Mouse (Mus musculus): ENCODE measurements at regions not wholly inside any gene's neighbourhood (a gene's known extent, or its start where the extent isn't known, plus 50 kb on each side); places are given as distances from the start of the nearest gene placed in this dataset.

GRCm38 (mm10) chr12:106480281-106481060 is 470.4 kb downstream of the Vrk1 start:
- no peak for DNase-seq (ENCODE audit: inconsistent ontology term)

DNA sequence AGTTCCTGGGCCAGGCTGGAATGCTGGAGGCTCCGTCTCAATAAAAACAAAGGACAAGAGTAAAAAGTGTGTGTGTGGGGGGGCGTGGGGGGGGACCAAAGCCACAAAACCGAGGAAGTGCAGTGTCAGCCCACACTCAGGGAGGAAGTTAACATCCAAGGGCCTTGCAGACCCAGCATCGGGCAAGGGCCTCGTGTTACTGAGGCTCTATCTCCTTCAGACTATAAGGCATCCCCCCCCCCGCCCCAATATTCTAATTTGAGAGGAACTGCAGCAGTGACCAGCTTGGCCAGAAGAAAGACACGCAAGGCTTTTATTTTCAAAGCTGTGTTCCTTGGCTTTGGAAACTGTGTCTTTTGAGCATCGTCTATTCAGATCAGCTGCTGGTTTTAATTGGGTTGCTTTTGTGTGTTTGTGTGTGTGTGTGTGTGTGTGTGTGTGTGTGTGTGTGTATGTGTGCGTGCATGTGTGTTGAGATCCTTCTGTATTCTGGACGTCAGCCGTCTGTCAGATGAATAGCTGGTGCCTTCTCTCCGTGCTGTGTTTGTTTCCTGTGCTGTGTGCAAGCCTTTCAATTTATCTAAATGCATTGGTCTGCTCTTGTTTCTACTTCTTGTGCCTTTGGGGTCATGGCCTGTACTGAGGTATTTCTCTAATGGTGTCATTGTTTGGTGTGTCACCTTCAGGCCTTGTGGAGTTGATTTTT is 491.7 kb downstream of the Vrk1 start:
- DNase-seq (ENCODE audit: inconsistent ontology term): peak; percentile 19

DNA sequence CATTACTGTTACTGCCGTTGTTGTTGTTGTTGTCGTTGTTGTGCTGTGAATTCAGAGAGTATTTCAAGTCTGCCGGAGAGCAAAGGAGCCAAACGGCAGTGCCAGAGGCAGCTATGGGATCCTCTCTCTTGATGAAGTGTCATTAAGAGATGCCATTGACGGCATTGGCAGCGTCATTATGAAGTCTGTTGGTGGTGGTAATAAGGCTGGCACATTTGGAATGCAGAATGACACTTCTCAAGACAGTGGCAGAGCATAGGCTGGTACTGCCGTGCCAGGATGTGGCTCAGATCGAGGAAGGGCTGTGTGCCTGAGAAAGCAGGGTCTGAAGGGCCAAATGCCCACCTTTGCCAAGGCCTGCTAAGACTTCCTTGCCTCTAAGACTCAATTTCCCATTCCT is 494.3 kb downstream of the Vrk1 start:
- DNase-seq (ENCODE audit: inconsistent ontology term): no peak

- no peak for DNase-seq (ENCODE audit: inconsistent ontology term)
Measured at GRCm38 (mm10) chr12:106514057-106514456, 504.0 kb downstream of the Vrk1 start.

GRCm38 (mm10) chr12:106515257-106515788 is 505.3 kb downstream of the Vrk1 start:
- peak; percentile 12 for DNase-seq (ENCODE audit: inconsistent ontology term)

DNA sequence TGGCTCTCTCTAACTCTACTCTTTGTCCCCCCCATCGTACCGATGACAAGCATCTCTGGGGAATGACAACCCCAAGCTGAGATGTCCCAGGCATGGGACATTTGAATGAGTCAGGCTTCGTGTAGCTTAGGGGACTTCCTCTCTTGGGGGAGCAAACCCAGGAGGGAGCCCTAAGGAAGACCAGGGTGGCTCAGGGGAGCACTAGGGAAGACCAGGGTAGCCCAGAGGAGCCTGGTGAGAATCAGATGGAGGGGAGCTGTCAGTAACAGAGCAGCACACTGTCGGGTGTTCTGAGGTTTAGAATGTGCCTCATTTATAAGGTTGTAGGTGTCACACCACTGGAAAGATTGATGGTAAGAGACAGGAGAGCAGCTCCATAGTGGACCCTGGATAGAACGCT is 509.1 kb downstream of the Vrk1 start:
- DNase-seq (ENCODE audit: inconsistent ontology term): no peak

DNA sequence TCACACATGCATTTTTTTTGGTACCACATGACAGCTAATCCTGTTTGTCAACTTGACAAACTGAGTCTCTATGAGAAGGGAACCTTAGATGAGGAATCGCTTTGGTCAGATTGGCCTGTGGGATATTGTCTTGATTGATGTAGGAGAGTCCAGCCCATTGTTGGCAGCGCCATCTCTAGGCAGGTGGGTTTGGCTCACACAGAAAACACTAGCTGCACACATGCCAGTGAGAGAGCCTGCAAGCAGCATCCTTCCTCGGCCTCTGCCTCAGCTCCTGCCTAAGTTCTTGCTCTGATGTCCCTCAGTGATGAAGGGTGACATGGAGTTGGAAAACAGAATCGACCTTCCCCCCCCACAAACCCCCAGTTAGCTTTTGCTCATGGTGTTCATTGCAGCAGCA is 514.4 kb downstream of the Vrk1 start:
- no peak for DNase-seq (ENCODE audit: inconsistent ontology term)

DNA sequence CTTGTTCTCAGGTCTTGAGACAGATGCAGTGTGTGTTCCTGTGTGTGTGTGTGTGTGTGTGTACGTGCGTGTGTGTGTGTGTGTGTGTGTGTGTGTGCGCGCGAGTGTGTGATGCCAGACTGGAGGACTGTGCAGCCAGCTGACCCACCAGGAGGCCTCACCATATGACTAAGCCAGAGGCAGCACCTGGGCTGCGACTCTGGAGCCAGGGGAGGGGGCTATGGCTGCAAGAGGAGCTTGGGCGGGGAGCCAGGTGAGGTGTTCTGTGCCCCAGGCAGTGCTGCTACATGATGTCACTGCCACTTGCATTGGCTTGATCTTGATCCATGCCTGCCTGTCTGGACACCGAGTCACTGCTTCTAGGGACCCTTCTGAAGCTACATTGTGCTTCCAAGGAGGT is 517.1 kb downstream of the Vrk1 start:
- no peak for DNase-seq (ENCODE audit: inconsistent ontology term)

GRCm38 (mm10) chr12:106527699-106528434 is 517.8 kb downstream of the Vrk1 start:
- DNase-seq (ENCODE audit: inconsistent ontology term): no peak

DNA sequence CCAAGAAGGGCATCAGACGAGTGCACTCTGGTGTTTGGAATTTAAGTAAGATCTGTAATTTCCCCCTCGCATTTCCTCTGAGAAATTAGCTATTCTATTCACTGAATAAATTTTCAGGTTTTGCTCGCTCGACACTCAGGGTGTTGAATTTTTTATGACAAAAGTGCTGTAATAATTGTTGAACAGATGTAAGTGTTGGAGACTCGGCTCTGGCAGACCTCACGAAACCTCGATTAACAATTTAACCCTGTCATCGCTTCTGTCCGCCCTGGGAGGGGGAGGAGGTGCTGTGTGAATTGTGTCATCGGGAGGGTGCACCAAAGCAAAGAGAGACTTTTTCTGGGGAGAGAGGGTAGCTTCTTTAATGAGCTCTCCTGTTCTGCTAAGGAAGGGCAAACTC is 518.5 kb downstream of the Vrk1 start:
- no peak for DNase-seq (ENCODE audit: inconsistent ontology term)

DNA sequence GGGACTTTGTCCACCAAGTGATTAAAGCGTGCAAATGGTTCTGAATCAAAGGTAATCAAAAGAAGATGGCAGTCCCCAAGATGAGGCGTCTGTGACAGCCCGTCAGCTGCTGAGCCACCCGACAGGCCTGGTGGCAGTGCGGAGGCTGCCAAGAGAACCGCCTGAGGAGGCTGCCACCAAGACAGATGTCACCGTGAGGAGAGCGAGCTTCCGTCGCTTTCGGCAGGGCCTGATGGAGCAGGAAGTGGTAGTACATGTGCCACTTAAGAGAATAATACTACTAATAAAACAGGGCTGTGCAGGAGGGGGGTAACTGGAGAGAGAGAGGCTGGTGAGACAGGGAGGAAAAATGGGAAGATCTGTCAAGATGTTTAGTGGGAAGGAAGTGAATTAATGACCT is 519.1 kb downstream of the Vrk1 start:
- no peak for DNase-seq (ENCODE audit: inconsistent ontology term)

GRCm38 (mm10) chr12:106535086-106535485 is 525.1 kb downstream of the Vrk1 start:
- no peak for DNase-seq (ENCODE audit: inconsistent ontology term)

DNA sequence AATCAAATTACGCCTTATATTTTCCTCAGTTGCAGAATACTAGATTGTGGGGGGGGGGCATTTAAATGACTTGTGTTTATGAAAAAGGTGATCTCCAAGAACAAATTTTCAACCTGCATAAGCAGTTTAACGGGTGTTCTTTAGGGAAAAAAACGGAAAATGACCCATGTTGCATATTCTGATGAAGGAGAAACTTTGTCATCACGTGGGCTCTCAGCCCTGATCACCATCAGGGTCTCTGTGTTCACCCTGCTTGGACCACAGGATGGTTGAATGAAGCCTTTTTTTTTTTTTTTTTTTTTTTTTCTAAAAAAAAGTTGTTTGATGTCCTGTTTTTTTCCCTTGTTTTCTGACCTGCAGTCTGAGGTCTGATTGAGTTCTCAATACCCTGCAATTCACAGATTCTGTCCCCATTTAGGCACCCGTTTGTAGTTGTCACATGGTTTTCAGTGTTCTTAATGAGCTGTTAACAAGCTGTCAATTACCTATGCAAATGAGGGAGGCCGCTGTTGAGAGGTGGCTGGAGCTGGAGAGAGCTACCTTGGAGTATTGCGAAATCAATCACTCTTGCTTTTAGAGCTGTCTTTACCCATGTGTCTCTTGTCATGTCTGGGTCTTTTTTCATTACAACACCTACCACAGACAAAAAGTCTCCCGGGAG is 525.7 kb downstream of the Vrk1 start:
- DNase-seq (ENCODE audit: inconsistent ontology term): no peak

- DNase-seq (ENCODE audit: inconsistent ontology term): no peak
Measured at GRCm38 (mm10) chr12:106536289-106536636, 526.2 kb downstream of the Vrk1 start.

DNA sequence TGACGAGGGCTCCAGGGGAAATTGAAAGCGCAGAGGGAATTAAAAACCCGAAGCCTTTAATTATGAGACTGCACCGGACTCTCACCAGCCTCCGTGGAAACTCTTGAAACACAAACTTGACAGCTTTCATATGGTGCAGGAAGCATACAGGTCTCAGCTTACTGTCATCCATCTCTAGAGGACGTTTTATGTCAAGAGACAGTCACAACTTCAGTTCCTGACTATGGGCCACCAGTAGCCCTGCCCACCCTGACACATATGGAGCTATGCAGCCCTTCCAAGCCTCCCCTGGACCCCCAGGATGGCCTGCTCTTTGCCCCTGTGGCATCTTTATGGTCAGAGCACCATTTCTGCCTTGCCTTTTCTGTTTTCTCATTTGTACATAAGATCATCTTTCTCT is 530.0 kb downstream of the Vrk1 start:
- DNase-seq (ENCODE audit: inconsistent ontology term): no peak

DNA sequence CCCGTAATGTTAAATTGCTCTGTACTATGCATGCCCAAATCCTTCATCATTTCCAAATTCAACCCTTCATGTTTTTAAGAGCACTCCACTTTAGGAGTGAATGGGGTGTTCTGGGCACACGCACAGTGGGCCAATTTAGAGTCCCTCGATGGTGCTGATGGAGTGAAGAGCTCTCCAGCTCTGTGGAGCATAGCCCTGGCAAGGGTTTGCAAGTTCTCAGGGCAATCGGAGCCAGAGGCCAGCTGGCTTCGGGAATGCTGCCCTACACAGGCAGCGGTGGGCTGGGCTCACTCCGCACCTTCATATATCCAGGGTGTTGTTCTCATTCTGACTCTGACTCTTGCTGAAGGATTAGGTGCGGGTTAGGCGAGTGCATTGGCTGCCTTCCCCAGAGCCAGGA is 549.5 kb downstream of the Vrk1 start:
- no peak for DNase-seq (ENCODE audit: inconsistent ontology term)

DNA sequence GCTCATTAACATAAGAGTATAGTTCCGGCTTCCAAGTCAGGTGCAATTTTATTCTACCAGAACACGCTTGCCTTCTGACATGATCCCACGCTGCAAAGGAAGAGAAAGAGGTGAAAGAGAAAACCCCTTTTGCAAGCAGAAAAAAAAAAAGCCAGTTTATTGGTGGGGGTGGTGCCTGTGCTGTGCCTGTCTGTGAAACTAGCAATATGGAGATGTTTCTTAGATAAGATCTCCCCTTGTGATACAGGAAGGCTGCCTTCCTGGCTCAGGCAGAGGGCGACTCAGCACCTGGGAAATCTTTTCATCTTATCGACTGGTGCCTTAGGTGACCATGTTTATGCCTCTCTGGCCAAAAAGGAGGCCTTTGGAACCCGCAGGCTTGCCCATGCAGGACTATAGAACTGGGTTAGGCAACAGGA is 555.2 kb downstream of the Vrk1 start:
- DNase-seq (ENCODE audit: inconsistent ontology term): no peak

DNA sequence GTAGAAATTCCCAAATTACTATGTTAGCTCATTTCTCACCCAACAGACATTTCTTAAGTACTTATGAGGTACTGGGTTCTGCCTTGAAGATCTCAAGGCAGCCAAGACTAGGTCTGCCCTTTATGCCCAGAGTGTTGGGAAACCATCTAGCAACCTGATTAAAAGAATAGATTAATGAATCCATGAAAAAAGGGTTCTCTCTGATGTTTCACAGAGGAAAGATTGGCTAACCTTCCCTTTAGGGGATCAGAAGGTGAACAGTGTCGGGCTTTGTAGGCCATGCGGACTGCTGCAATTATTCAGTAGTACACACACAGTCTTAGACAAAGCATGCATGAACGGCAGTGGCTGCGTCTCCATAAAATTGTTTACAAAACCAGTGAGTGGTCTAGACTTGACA is 556.3 kb downstream of the Vrk1 start:
- DNase-seq (ENCODE audit: inconsistent ontology term): no peak

- no peak for DNase-seq (ENCODE audit: inconsistent ontology term)
Measured at GRCm38 (mm10) chr12:106567116-106567515, 557.1 kb downstream of the Vrk1 start.

DNA sequence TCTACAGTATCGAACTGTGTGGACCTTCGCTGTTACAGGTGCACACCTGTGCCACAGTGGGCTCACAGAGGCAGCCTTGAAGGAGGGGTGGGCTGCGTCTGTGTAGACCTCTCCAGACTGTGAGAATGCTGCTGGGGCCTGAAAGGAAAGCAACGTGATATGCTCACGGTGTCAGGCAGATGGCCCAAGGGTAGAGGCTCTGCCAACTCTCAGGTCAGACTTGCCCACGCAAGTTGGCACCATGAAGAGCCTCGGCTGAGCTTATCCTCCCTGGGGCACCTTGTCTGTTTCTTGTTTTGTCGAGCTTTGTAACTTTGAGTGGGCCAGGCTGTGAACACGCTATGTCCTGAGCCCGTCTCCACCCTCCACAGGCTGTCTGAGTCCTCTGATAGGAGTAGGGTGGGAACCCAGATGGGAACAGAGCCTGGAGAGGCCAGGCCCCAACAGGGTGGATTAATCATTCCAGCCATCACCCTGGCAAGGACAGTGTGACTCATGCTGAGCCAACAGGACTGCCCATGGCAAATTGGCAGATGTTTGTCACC is 558.6 kb downstream of the Vrk1 start:
- DNase-seq (ENCODE audit: inconsistent ontology term): no peak

DNA sequence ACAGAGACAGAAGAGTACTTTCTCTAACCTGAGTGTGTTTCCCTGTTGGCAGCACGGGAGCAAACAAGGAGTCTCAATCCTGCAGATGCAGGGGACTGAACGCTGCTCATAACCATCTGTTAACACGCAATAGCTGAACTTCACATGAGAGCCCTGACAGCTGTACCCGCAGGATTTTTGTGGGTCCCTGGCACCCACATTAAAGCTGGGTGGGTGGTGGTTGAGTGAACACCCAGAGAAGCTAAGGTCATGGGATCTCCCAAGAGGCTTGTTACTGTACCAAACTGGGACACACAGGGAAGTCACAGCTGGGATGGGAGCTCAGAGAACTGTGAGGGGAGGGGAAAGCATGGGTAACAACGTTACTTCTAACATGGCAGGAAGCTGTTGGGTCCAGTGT is 562.9 kb downstream of the Vrk1 start:
- no peak for DNase-seq (ENCODE audit: inconsistent ontology term)

GRCm38 (mm10) chr12:106582760-106583159 is 572.7 kb downstream of the Vrk1 start:
- DNase-seq (ENCODE audit: inconsistent ontology term): no peak

All from Muller cell, postnatal 12 days (primary cell).